22 mouse cellular contexts compared by ENCODE assay signal in genomic region chr3:30048157-30048556, GRCm38 (mm10).
DNase-seq lines count a peak whose midpoint lies in the region; ATAC-seq lines count a peak whose summit lies in the region.
"Had no signal": no experiment of that assay in that cellular context is flagged by ENCODE, and none has a peak within 500 bp of the region (broad histone marks: within the 10 kb centered on the region; RNA-seq: fewer than 3 reads in every experiment).

No protein-coding gene starts in this region.

- H3K27me3 ChIP-seq in lung, embryonic 15.5 days = no peaks in the 10 kb centered on the region
- H3K27me3 ChIP-seq in intestine, embryonic 16.5 days (replicated peaks; ENCODE audit: control insufficient read depth, insufficient read depth, low read length) = peaks cover 6% of the 10 kb centered on the region; the same call in 1 of the 2 replicates
- no peaks in the 10 kb centered on the region for H3K27me3 ChIP-seq in stomach, embryonic 15.5 days (replicated peaks)
- no peaks in the 10 kb centered on the region for H3K27me3 ChIP-seq in forebrain, embryonic 12.5 days
- H3K27me3 ChIP-seq: CH12.LX; embryonic facial prominence, embryonic 13.5 days; heart, embryonic 13.5 days; hindbrain, embryonic 12.5 days had no signal

- no peak overlapping the region for H3K4me3 ChIP-seq in lung, embryonic 15.5 days
- H3K4me3 ChIP-seq in intestine, embryonic 16.5 days (ENCODE audit: low read length) = no peak overlapping the region
- no peak overlapping the region for H3K4me3 ChIP-seq in stomach, embryonic 15.5 days (replicated peaks)
- no peak overlapping the region for H3K4me3 ChIP-seq in forebrain, embryonic 12.5 days (replicated peaks)
- H3K4me3 ChIP-seq: embryonic facial prominence, embryonic 13.5 days; heart, embryonic 13.5 days; hindbrain, embryonic 12.5 days had no signal

- no peak overlapping the region for H3K4me2 ChIP-seq in lung, embryonic 15.5 days
- H3K4me2 ChIP-seq in intestine, embryonic 16.5 days (ENCODE audit: low read depth, low read length) = no peak overlapping the region
- no peak overlapping the region for H3K4me2 ChIP-seq in stomach, embryonic 15.5 days
- no peak overlapping the region for H3K4me2 ChIP-seq in forebrain, embryonic 12.5 days
- H3K4me2 ChIP-seq: embryonic facial prominence, embryonic 13.5 days; heart, embryonic 13.5 days; hindbrain, embryonic 12.5 days had no signal

- H3K9ac ChIP-seq in lung, embryonic 15.5 days = no peak overlapping the region
- H3K9ac ChIP-seq in intestine, embryonic 16.5 days (ENCODE audit: low read depth, low read length) = no peak overlapping the region
- no peak overlapping the region for H3K9ac ChIP-seq in stomach, embryonic 15.5 days
- H3K9ac ChIP-seq in forebrain, embryonic 12.5 days = no peak overlapping the region
- H3K9ac ChIP-seq: embryonic facial prominence, embryonic 13.5 days; heart, embryonic 13.5 days; hindbrain, embryonic 12.5 days had no signal

- no peak for ATAC-seq in lung, embryonic 15.5 days (ENCODE audit: borderline replicate concordance, extremely low read depth, low FRiP score, low TSS enrichment)
- peak; percentile 86 for ATAC-seq in intestine, embryonic 16.5 days
- ATAC-seq in stomach, embryonic 15.5 days (ENCODE audit: insufficient read depth, low FRiP score, low read depth) = no peak
- ATAC-seq in forebrain, embryonic 12.5 days (ENCODE audit: low FRiP score) = no peak
- ATAC-seq: forebrain, embryonic 14.5 days; hindbrain, embryonic 16.5 days; Patski had no signal

- H3K4me1 ChIP-seq in lung, embryonic 15.5 days = peaks cover 4% of the 10 kb centered on the region; the same call in 1 of the 2 replicates
- H3K4me1 ChIP-seq in intestine, embryonic 16.5 days (ENCODE audit: control insufficient read depth, insufficient read depth, low read length) = peaks cover 8% of the 10 kb centered on the region
- no peaks in the 10 kb centered on the region for H3K4me1 ChIP-seq in stomach, embryonic 15.5 days
- no peaks in the 10 kb centered on the region for H3K4me1 ChIP-seq in forebrain, embryonic 12.5 days
- H3K4me1 ChIP-seq: embryonic facial prominence, embryonic 13.5 days; hindbrain, embryonic 12.5 days had no signal

- no peaks in the 10 kb centered on the region for H3K36me3 ChIP-seq in lung, embryonic 15.5 days
- no peaks in the 10 kb centered on the region for H3K36me3 ChIP-seq in intestine, embryonic 16.5 days (ENCODE audit: control insufficient read depth, insufficient read depth, low read length)
- H3K36me3 ChIP-seq in stomach, embryonic 15.5 days = no peaks in the 10 kb centered on the region
- H3K36me3 ChIP-seq in forebrain, embryonic 12.5 days (replicated peaks) = no peaks in the 10 kb centered on the region
- H3K36me3 ChIP-seq: embryonic facial prominence, embryonic 13.5 days; heart, embryonic 13.5 days; hindbrain, embryonic 12.5 days had no signal

- H3K27ac ChIP-seq in lung, embryonic 15.5 days = peak overlapping the region; percentile 4; the same call in 1 of the 2 replicates
- peak overlapping the region; percentile 37; the same call in 1 of the 2 replicates for H3K27ac ChIP-seq in intestine, embryonic 16.5 days (ENCODE audit: low read length)
- H3K27ac ChIP-seq in stomach, embryonic 15.5 days = peak overlapping the region; percentile 41
- H3K27ac ChIP-seq in forebrain, embryonic 12.5 days = no peak overlapping the region
- H3K27ac ChIP-seq: embryonic facial prominence, embryonic 13.5 days; heart, embryonic 13.5 days; hindbrain, embryonic 12.5 days had no signal

- H3K9me3 ChIP-seq in lung, embryonic 15.5 days = no peaks in the 10 kb centered on the region
- H3K9me3 ChIP-seq in intestine, embryonic 16.5 days (ENCODE audit: control insufficient read depth, low read length) = no peaks in the 10 kb centered on the region
- no peaks in the 10 kb centered on the region for H3K9me3 ChIP-seq in stomach, embryonic 15.5 days
- H3K9me3 ChIP-seq in forebrain, embryonic 12.5 days = no peaks in the 10 kb centered on the region
- H3K9me3 ChIP-seq: embryonic facial prominence, embryonic 13.5 days; heart, embryonic 13.5 days; hindbrain, embryonic 12.5 days had no signal

- WGBS in lung, embryonic 15.5 days = 37% methylated on average over 4 of the region's 4 CpGs
- WGBS in intestine, embryonic 16.5 days = 53% methylated on average over 4 of the region's 4 CpGs
- WGBS in stomach, embryonic 15.5 days = 49% methylated on average over 4 of the region's 4 CpGs
- 16% methylated on average over 4 of the region's 4 CpGs for WGBS in forebrain, embryonic 12.5 days

- DNase-seq in lung, postnatal 25 days (ENCODE audit: low spot score) = no peak
- DNase-seq in 416B (ENCODE audit: low read depth) = peak; percentile 3
- DNase-seq in left cerebral cortex, adult 18-20 months (ENCODE audit: low spot score in 2 of 2) = no peak
- DNase-seq in adrenal gland, postnatal 14 days = no peak
- DNase-seq: adrenal gland, adult 2 months; cerebellum, adult 11 months; cerebellum, adult 8-10 months; cerebellum, postnatal 25 days; gastrocnemius, postnatal 36 days; heart, adult 11 months; heart, postnatal 36 days had no signal
